In genomic region chr6:136816826-136817225, GRCm38 (mm10) we compare ENCODE assay signal across 22 mouse cellular contexts. TPM values are rescaled to one million over a fixed set of nuclear protein-coding genes. Genes with fewer than 3 reads are reported as not detected.
"Had no signal": no experiment of that assay in that cellular context is flagged by ENCODE, and none has a peak within 500 bp of the region (broad histone marks: within the 10 kb centered on the region; RNA-seq: fewer than 3 reads in every experiment).

No protein-coding gene starts in this region.

- H3K4me1 ChIP-seq: kidney, embryonic 15.5 days; limb, embryonic 12.5 days; limb, embryonic 15.5 days; midbrain, embryonic 12.5 days; midbrain, embryonic 15.5 days; neural tube, embryonic 12.5 days; neural tube, embryonic 15.5 days; stomach, embryonic 15.5 days had no signal

- H3K27me3 ChIP-seq: kidney, embryonic 15.5 days; limb, embryonic 12.5 days; limb, embryonic 15.5 days; midbrain, embryonic 12.5 days; midbrain, embryonic 15.5 days; neural tube, embryonic 12.5 days; neural tube, embryonic 15.5 days; stomach, embryonic 15.5 days had no signal

- DNase-seq: kidney, adult 11 months; kidney, adult 8-10 months; kidney, postnatal 10 days; kidney, postnatal 36 days; left cerebral cortex, postnatal 4 days; liver, postnatal 0 days; lung, embryonic 14.5 days; spleen, adult 18-20 months; thymus, adult 2 months; thymus, postnatal 14 days; thymus, postnatal 4 days had no signal

- H3K9ac ChIP-seq: kidney, embryonic 15.5 days; limb, embryonic 12.5 days; limb, embryonic 15.5 days; liver, embryonic 14.5 days; liver, postnatal 0 days; lung, embryonic 14.5 days; midbrain, embryonic 12.5 days; midbrain, embryonic 15.5 days; neural tube, embryonic 12.5 days; neural tube, embryonic 15.5 days; stomach, embryonic 15.5 days had no signal

- H3K9me3 ChIP-seq: kidney, embryonic 15.5 days; limb, embryonic 12.5 days; limb, embryonic 15.5 days; midbrain, embryonic 12.5 days; midbrain, embryonic 15.5 days; neural tube, embryonic 12.5 days; neural tube, embryonic 15.5 days; stomach, embryonic 15.5 days had no signal

- H3K27ac ChIP-seq: kidney, embryonic 15.5 days; limb, embryonic 12.5 days; limb, embryonic 15.5 days; liver, embryonic 14.5 days; macrophage; midbrain, embryonic 12.5 days; midbrain, embryonic 15.5 days; neural tube, embryonic 12.5 days; neural tube, embryonic 15.5 days; stomach, embryonic 15.5 days had no signal

- H3K4me2 ChIP-seq: kidney, embryonic 15.5 days; limb, embryonic 12.5 days; limb, embryonic 15.5 days; liver, embryonic 11.5 days; lung, embryonic 14.5 days; midbrain, embryonic 12.5 days; midbrain, embryonic 15.5 days; neural tube, embryonic 12.5 days; neural tube, embryonic 15.5 days; stomach, embryonic 15.5 days had no signal

- ATAC-seq: liver, postnatal 0 days; midbrain, embryonic 15.5 days had no signal

- H3K4me3 ChIP-seq: kidney, embryonic 15.5 days; limb, embryonic 12.5 days; limb, embryonic 15.5 days; midbrain, embryonic 12.5 days; midbrain, embryonic 15.5 days; neural tube, embryonic 12.5 days; neural tube, embryonic 15.5 days; stomach, embryonic 15.5 days had no signal

RNA-seq across cellular contexts. Expression of gene Hist4h4, which starts 12.6 kb away (rescaled TPM):
- polyA plus RNA-seq: macrophage had no signal

RNA-seq across cellular contexts. Expression of gene Smco3, which starts 18.4 kb away (rescaled TPM):
- polyA plus RNA-seq: limb, embryonic 12.5 days; liver, embryonic 11.5 days; liver, postnatal 0 days had no signal
